Mouse (Mus musculus) lung, adult 2 months (tissue): ENCODE measurements around the gene Zbtb37.

Source experiments
- CTCF ChIP-seq: fragments of 200-500 bp; IDR thresholded peaks from 2 replicates; pipeline ENCODE4 v1.5.1; 2011; ENCODE audit warnings: mild to moderate bottlenecking, low read length, control low read depth; ENCODE audit not compliant: insufficient read depth
- POLR2A ChIP-seq: fragments of 200-500 bp; IDR thresholded peaks from 2 replicates; pipeline ENCODE4 v1.6.1; 2011; ENCODE audit warnings: low read depth, mild to moderate bottlenecking, control low read depth, low read length, borderline replicate concordance; ENCODE audit errors: extremely low read depth

- TF ChIP-seq POLR2A (no peak), CTCF (no peak)
Observed at GRCm38 (mm10) chr1:160968643-160969042, 66.0 kb downstream of the Zbtb37 start.
